23 mouse cellular contexts compared by ENCODE assay signal in genomic region chr11:72805232-72805631, GRCm38 (mm10).
"Had no signal": no experiment of that assay in that cellular context is flagged by ENCODE, and none has a peak within 500 bp of the region (broad histone marks: within the 10 kb centered on the region; RNA-seq: fewer than 3 reads in every experiment).

No protein-coding gene starts in this region.

- H3K27ac ChIP-seq: left cerebral cortex, adult 2 months; limb, embryonic 12.5 days; limb, embryonic 15.5 days; liver, embryonic 14.5 days; midbrain, embryonic 12.5 days; midbrain, embryonic 15.5 days; neural tube, embryonic 12.5 days; neural tube, embryonic 15.5 days had no signal

- H3K4me1 ChIP-seq: midbrain, embryonic 12.5 days; neural tube, embryonic 12.5 days; neural tube, embryonic 15.5 days had no signal

- H3K9ac ChIP-seq: limb, embryonic 12.5 days; limb, embryonic 15.5 days; liver, embryonic 14.5 days; liver, postnatal 0 days; lung, embryonic 14.5 days; midbrain, embryonic 12.5 days; midbrain, embryonic 15.5 days; neural tube, embryonic 12.5 days; neural tube, embryonic 15.5 days had no signal

- H3K4me3 ChIP-seq: layer of hippocampus, adult 2 months; left cerebral cortex, adult 2 months; limb, embryonic 12.5 days; limb, embryonic 15.5 days; midbrain, embryonic 12.5 days; midbrain, embryonic 15.5 days; neural tube, embryonic 12.5 days; neural tube, embryonic 15.5 days had no signal

- H3K4me2 ChIP-seq: limb, embryonic 12.5 days; limb, embryonic 15.5 days; liver, embryonic 11.5 days; lung, embryonic 14.5 days; midbrain, embryonic 12.5 days; midbrain, embryonic 15.5 days; neural tube, embryonic 12.5 days; neural tube, embryonic 15.5 days had no signal

- ATAC-seq: liver, postnatal 0 days; midbrain, embryonic 15.5 days had no signal

- H3K9me3 ChIP-seq: limb, embryonic 12.5 days; limb, embryonic 15.5 days; midbrain, embryonic 12.5 days; midbrain, embryonic 15.5 days; neural tube, embryonic 12.5 days; neural tube, embryonic 15.5 days had no signal

- H3K27me3 ChIP-seq: limb, embryonic 12.5 days; limb, embryonic 15.5 days; midbrain, embryonic 12.5 days; midbrain, embryonic 15.5 days; neural tube, embryonic 12.5 days; neural tube, embryonic 15.5 days had no signal

- H3K36me3 ChIP-seq: limb, embryonic 12.5 days; limb, embryonic 15.5 days; midbrain, embryonic 12.5 days; midbrain, embryonic 15.5 days; neural tube, embryonic 12.5 days; neural tube, embryonic 15.5 days had no signal

- DNase-seq: kidney, adult 18-20 months; kidney, adult 9 months; kidney, postnatal 14 days; layer of hippocampus, postnatal 36 days; left cerebral cortex, postnatal 4 days; liver, postnatal 0 days; lung, embryonic 14.5 days; right cerebral cortex, adult 18-20 months; right cerebral cortex, postnatal 14 days; right cerebral cortex, postnatal 4 days; thymus, adult 18-20 months; thymus, postnatal 14 days; thymus, postnatal 4 days had no signal
